Mouse (Mus musculus) bone marrow macrophage, adult 2 months (primary cell): ENCODE measurements at regions not wholly inside any gene's neighbourhood (a gene's known extent, or its start where the extent isn't known, plus 50 kb on each side); places are given as distances from the start of the nearest gene placed in this dataset.

Source experiments
- CTCF ChIP-seq: IDR thresholded peaks from 2 replicates; pipeline ENCODE4 v1.5.1; 2012; ENCODE audit warnings: low read depth, mild to moderate bottlenecking, low read length, moderate library complexity
- POLR2A ChIP-seq: IDR thresholded peaks from 2 replicates; pipeline ENCODE4 v1.6.1; 2012; ENCODE audit warnings: mild to moderate bottlenecking, low read depth, low read length, borderline replicate concordance

GRCm38 (mm10) chr11:18156506-18156905 is 202.8 kb upstream of the Etaa1 start:
- TF ChIP-seq CTCF = no peak
- no peak for TF ChIP-seq POLR2A
